Mouse (Mus musculus): ENCODE results near the gene Zan. TPM values are rescaled to one million over a fixed set of nuclear protein-coding genes. Genes with fewer than 3 reads are reported as not detected.

The Zan gene
- total and polyA plus RNA-seq, 3 experiments: 0.15 TPM; not detected in 2

DNA sequence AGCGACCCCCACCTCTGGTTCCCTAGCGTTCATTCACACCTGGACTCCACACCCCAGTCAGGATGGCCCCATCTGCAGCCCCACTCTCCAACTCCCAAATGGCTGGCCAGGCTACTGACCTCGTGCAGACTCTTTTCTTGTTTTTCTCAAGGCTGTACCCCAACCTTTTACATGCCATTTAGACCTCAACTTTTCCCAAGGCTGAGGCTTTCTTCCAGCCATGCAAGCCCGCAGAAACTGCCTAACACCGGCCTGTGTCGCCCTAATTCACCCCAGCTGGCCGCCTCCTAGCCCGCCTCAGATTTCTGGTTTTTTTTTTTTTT, 125.8 kb downstream of the Zan start:
- no peak for DNase-seq (ENCODE audit: low read depth, low spot score)
- H3K9ac ChIP-seq (ENCODE audit: control insufficient read depth, low read depth, low read length, poor library complexity, severe bottlenecking): no peak overlapping the region
- no peak overlapping the region for H3K4me3 ChIP-seq (ENCODE audit: control insufficient read depth in 1 of 2, insufficient read depth in 1 of 2, low read depth in 2 of 2, low read length in 2 of 2)
- peaks cover 2 to 3% of the 10 kb centered on the region in 2 experiments; a peak in 3 of 4 replicates for H3K27me3 ChIP-seq (ENCODE audit: control insufficient read depth in 1 of 2, insufficient read depth in 2 of 2, low read length in 2 of 2)
- H3K79me2 ChIP-seq (ENCODE audit: control insufficient read depth, insufficient read depth, low read length, poor library complexity): no peaks in the 10 kb centered on the region
- no peaks in the 10 kb centered on the region; a peak in 1 of 4 replicates for H3K36me3 ChIP-seq (ENCODE audit: control insufficient read depth in 1 of 2, insufficient read depth in 2 of 2, low read length in 2 of 2)
- no peaks in the 10 kb centered on the region for H3K9me3 ChIP-seq (replicated peaks; ENCODE audit: insufficient read depth, low read length)
- no peak overlapping the region for H3K27ac ChIP-seq (ENCODE audit: control insufficient read depth, low read depth, low read length)
- H3K4me1 ChIP-seq (ENCODE audit: control insufficient read depth in 1 of 2, insufficient read depth in 2 of 2, low read length in 2 of 2): peaks cover 0 to 2% of the 10 kb centered on the region in 2 experiments; a peak in 2 of 4 replicates
- TF ChIP-seq MAZ (IDR thresholded peaks at IDR 0.05; ENCODE audit: low read depth, low read length) (no peak), ELF1 (IDR thresholded peaks at IDR 0.05; ENCODE audit: low read depth, low read length) (no peak), JUND (IDR thresholded peaks at IDR 0.05; ENCODE audit: low read depth, low read length) (no peak), MEF2A (IDR thresholded peaks at IDR 0.05; ENCODE audit: extremely low read depth, insufficient replicate concordance, low read depth, low read length, poor library complexity, severe bottlenecking) (no peak), RAD21 (IDR thresholded peaks at IDR 0.05; ENCODE audit: low read depth, low read length) (no peak), UBTF (IDR thresholded peaks at IDR 0.05; ENCODE audit: borderline replicate concordance, insufficient read depth, low read depth, low read length) (no peak), HCFC1 (IDR thresholded peaks at IDR 0.05; ENCODE audit: low read depth, low read length) (no peak), KAT2A (conservative IDR thresholded peaks at IDR 0.05; ENCODE audit: low read depth, low read length) (no peak), EP300 (IDR thresholded peaks at IDR 0.05; ENCODE audit: low read depth in 1 of 2, low read length in 2 of 2) (no peak), MXI1 (IDR thresholded peaks at IDR 0.05; ENCODE audit: low read depth, low read length) (no peak), CTCF (IDR thresholded peaks at IDR 0.05 in 2 of 3, conservative IDR thresholded peaks at IDR 0.05 in 1 of 3; ENCODE audit: control insufficient read depth in 1 of 3, insufficient read depth in 1 of 3, low read depth in 2 of 3, low read length in 3 of 3, poor library complexity in 1 of 3, severe bottlenecking in 1 of 3) (no peak)

DNA sequence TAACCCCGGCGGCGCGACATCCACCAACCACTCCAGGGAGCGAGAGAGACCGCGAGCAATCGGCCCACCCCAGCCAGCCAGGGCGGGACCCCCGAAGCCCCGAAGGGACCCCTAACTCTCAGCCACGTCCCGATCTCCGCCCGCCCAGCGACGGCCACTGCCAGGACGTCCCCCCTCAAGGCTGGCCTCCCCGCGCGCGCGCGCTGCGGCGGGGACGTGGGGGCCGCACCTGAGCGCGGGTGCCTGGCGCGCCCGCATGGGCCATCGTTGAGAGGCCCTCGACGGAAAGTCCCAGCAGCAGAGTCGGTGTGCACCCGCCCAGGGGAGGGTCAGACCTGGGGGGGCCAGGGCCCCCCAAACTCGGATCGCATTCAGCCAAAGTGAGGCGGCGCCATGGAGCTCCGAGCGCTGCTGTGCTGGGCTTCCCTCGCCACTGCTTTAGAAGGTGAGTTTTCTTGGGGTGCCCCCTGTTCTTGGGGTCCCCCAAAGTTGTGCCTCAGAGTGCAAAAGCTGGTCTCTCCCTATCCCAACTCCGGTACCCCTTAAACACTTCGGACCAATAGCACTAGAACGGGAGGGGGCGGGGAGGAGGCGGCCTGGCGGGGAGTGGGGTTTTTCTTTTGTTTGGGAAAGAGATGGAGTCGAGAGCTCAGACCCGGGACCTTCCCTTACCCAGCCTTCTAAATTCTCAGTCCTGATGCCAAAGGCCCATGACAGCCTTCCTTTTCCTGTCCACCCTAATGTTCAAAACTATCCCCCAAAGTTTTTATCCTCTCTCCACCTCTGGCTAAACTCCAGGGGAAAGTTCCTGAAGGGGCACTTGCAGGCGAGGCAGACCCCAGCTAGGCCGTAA, 126.4 kb downstream of the Zan start:
- Histone ChIP-seq H3K79me2 (ENCODE audit: control insufficient read depth, insufficient read depth, low read length, poor library complexity) (no peaks in the 10 kb centered on the region), H3K27ac (ENCODE audit: control insufficient read depth, low read depth, low read length) (no peak overlapping the region)

More for the DNA sequence above, 126.4 kb downstream of the Zan start:
- Histone ChIP-seq H3K4me3 (ENCODE audit: control insufficient read depth in 1 of 2, insufficient read depth in 1 of 2, low read depth in 2 of 2, low read length in 2 of 2) (no peak overlapping the region), H3K27me3 (ENCODE audit: control insufficient read depth in 1 of 2, insufficient read depth in 2 of 2, low read length in 2 of 2) (peaks cover 2% of the 10 kb centered on the region in 2 experiments; a peak in 2 of 4 replicates), H3K36me3 (ENCODE audit: control insufficient read depth in 1 of 2, insufficient read depth in 2 of 2, low read length in 2 of 2) (no peaks in the 10 kb centered on the region; a peak in 1 of 4 replicates), H3K9ac (ENCODE audit: control insufficient read depth, low read depth, low read length, poor library complexity, severe bottlenecking) (no peak overlapping the region), H3K9me3 (replicated peaks; ENCODE audit: insufficient read depth, low read length) (no peaks in the 10 kb centered on the region), H3K4me1 (ENCODE audit: control insufficient read depth in 1 of 2, insufficient read depth in 2 of 2, low read length in 2 of 2) (peaks cover 0 to 3% of the 10 kb centered on the region in 2 experiments; a peak in 2 of 4 replicates)
- TF ChIP-seq ELF1 (IDR thresholded peaks at IDR 0.05; ENCODE audit: low read depth, low read length) (no peak), JUND (IDR thresholded peaks at IDR 0.05; ENCODE audit: low read depth, low read length) (no peak), BHLHE40 (IDR thresholded peaks at IDR 0.05; ENCODE audit: borderline replicate concordance, low read depth, low read length) (no peak), RCOR1 (IDR thresholded peaks at IDR 0.05; ENCODE audit: low read depth, low read length) (no peak), NELFE (IDR thresholded peaks at IDR 0.05; ENCODE audit: low read depth, low read length) (no peak), RAD21 (IDR thresholded peaks at IDR 0.05; ENCODE audit: low read depth, low read length) (no peak), ZC3H11A (IDR thresholded peaks at IDR 0.05; ENCODE audit: low read depth, low read length) (no peak), TCF12 (IDR thresholded peaks at IDR 0.05; ENCODE audit: low read depth, low read length) (no peak), USF2 (IDR thresholded peaks at IDR 0.05; ENCODE audit: borderline replicate concordance in 1 of 2, insufficient read depth in 1 of 2, low read depth in 1 of 2, low read length in 2 of 2) (no peak), MXI1 (IDR thresholded peaks at IDR 0.05; ENCODE audit: low read depth, low read length) (no peak), E2F4 (IDR thresholded peaks at IDR 0.05; ENCODE audit: borderline replicate concordance, low read depth, low read length) (no peak), ZMIZ1 (IDR thresholded peaks at IDR 0.05; ENCODE audit: low read depth, low read length) (no peak), USF1 (IDR thresholded peaks at IDR 0.05; ENCODE audit: low read depth, low read length) (no peak), MAFK (IDR thresholded peaks at IDR 0.05; ENCODE audit: borderline replicate concordance, low read depth, low read length) (no peak), KAT2A (conservative IDR thresholded peaks at IDR 0.05; ENCODE audit: low read depth, low read length) (no peak), ZNF384 (IDR thresholded peaks at IDR 0.05; ENCODE audit: low read depth, low read length) (no peak), EP300 (IDR thresholded peaks at IDR 0.05; ENCODE audit: low read depth in 1 of 2, low read length in 2 of 2) (no peak), CHD1 (IDR thresholded peaks at IDR 0.05; ENCODE audit: low read depth, low read length) (no peak), MYC (IDR thresholded peaks at IDR 0.05; ENCODE audit: low read depth, low read length) (no peak), POLR2A (IDR thresholded peaks at IDR 0.05; ENCODE audit: control insufficient read depth in 1 of 2, insufficient read depth in 1 of 2, low read depth in 1 of 2, low read length in 2 of 2, poor library complexity in 1 of 2) (no peak)
- no peak for DNase-seq (ENCODE audit: low read depth, low spot score)
